Mouse (Mus musculus): Measurements from ENCODE around the gene Vmn1r111.
"Not testable (repeated sequence)": the region's sequence is repeated elsewhere in the genome, so short reads cannot be mapped to it uniquely, and the experiment has no call there.

DNA sequence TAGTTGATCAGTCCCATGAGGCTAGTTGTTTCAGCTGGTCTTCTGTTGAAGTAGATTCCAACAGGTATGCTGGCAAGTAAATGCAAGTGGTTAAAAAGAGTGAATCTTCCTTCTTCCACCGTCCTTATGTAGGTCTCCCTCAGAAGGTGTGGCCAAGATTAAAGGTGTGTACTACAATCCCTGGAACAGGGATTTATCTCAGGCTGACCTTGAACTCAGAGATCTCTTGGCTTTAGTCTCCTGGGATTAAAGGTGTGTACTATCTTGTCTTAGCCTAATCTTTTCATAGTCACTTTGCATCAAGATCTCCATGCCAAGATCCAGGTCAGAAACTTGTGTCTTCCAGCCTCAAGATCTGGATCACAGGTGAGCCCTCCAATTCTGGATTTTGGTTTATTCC lies 27.5 kb upstream of the Vmn1r111 start, which contains the start of gene Gm10668:
- TF ChIP-seq EP300, CTCF (IDR thresholded peaks at IDR 0.05; ENCODE audit: low read depth): not testable (repeated sequence)
